Mouse (Mus musculus) kidney, adult 18-20 months (tissue): Measurements from ENCODE around the gene Rnps1.

ENCODE experiments used
- DNase-seq: peaks from one replicate; pipeline ENCODE4 v3.0.0; 2021

Rnps1 gene

DNA sequence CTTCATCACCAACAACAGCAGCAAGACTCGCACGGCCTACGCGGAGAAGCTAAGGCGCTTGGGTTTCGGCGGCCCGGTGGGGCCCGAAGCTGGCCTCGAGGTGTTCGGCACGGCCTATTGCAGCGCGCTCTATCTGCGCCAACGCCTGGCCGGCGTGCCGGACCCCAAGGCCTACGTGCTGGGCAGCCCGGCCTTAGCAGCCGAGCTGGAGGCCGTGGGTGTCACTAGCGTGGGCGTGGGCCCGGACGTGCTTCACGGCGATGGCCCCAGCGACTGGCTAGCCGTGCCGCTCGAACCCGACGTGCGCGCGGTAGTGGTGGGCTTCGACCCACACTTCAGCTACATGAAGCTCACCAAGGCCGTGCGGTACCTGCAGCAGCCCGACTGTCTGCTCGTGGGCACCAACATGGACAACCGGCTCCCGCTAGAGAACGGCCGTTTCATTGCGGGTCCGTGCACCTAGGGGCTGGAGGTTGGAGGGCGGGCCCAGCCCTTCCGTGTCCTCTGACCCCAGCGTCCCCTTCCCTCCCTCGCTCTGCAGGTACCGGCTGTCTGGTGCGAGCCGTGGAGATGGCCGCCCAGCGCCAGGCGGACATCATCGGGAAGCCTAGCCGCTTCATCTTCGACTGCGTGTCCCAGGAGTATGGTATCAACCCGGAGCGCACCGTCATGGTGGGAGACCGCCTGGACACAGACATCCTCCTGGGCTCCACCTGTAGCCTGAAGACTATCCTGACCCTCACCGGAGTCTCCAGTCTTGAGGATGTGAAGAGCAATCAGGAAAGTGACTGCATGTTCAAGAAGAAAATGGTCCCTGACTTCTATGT, 56.5 kb downstream of the Rnps1 start:
- DNase-seq = peak; percentile 24

DNA sequence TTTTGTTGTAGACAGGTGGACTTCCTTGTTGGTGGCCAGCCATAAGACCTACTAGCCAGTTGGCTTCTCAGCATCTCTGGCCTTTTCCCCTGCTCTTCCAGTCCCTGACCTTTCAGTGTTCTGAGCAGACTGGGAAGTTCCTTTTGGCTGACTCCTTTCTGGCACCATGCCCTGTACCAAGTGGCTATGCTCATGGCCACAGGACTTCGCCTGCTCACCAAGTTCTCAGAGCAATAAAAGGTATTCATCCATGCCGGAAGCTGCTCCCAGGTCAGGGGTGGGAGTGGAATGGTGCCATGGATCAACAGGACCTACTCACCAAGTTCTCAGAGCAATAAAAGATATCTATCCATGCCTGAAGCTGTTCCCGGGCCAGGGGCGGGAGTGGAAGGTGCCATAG, 58.1 kb downstream of the Rnps1 start:
- DNase-seq = peak; percentile 82

DNA sequence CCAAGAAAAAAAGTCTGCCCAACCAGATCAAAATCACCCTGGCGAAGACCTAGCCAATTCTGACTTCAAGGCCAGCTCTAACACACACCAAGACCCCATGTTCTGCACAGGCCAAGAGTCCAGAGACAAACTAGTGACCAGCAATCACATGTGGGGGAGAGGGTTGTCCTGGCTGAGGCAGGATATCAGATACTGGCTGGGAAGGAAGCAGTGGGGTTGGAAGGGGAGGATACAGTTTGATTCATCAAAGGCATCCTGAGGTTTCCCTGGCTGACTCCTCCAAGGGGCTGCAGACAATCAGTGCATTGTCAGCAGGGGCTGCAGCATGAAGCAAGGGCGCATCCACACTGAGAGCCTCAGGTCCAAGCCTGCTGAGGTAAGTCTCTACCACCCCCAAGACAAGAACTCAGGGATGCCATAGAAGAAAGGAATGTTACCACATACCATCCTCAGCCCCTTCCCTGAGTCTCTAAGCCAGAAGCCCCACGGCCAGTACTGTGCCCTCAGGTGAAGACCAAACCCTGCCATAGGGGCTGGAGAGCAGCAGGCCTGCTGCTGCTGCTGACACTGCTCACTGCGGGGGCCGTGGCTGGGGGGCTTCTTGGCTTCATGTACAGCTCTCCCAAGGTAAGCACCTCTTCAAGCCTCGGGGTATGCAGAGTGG, 59.4 kb downstream of the Rnps1 start, which contains the start of gene Bricd5:
Gene Bricd5, plus strand, starts transcription at position 273 of the 664 bp plus-strand sequence.
- DNase-seq = no peak

DNA sequence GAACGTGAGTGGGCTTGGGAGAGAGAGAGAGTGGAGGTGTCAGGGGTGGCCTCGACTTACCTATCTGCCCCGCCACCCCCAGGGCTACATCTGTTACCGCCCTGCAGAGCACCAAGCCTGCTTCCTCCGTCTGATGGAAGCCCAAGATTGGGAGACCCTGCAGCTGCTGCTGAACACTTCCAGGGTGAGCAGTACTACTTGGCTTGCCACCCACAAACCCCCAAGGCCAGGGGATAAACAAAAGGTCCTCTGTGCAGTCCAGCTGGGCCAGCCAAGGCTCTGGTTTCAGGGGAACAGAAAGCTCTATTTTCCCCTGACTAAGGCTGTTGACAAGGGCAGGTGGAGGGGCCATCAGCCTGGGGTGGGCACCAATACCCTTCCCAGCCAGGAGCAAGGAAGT, 60.2 kb downstream of the Rnps1 start:
- no peak for DNase-seq
